ENCODE assay signal across 1 mouse cellular context in genomic region chr13:59557185-59557985, GRCm38 (mm10).
TF ChIP-seq lines count a peak whose summit lies in the region.

No protein-coding gene starts in this region.

TF ChIP-seq in CH12.LX, 34 proteins besides CTCF, POLR2A, EP300 and RAD21 (continued from another document):
- TF ChIP-seq CHD1 (IDR thresholded peaks at IDR 0.05; ENCODE audit: low read depth, low read length) (no peak), MYC (IDR thresholded peaks at IDR 0.05; ENCODE audit: low read depth, low read length) (no peak), MXI1 (IDR thresholded peaks at IDR 0.05; ENCODE audit: low read depth, low read length) (peak; percentile 72; the same call in 1 of the 2 replicates), RCOR1 (conservative IDR thresholded peaks at IDR 0.05; ENCODE audit: low read depth, low read length) (no peak), ETS1 (conservative IDR thresholded peaks at IDR 0.05; ENCODE audit: low read depth, low read length) (no peak), CHD2 (IDR thresholded peaks at IDR 0.05; ENCODE audit: low read length) (peak; percentile 59; the same call in 1 of the 2 replicates), USF2 (conservative IDR thresholded peaks at IDR 0.05; ENCODE audit: low read depth, low read length) (no peak)
